ENCODE assay signal across 8 mouse cellular contexts in the genomic region with DNA sequence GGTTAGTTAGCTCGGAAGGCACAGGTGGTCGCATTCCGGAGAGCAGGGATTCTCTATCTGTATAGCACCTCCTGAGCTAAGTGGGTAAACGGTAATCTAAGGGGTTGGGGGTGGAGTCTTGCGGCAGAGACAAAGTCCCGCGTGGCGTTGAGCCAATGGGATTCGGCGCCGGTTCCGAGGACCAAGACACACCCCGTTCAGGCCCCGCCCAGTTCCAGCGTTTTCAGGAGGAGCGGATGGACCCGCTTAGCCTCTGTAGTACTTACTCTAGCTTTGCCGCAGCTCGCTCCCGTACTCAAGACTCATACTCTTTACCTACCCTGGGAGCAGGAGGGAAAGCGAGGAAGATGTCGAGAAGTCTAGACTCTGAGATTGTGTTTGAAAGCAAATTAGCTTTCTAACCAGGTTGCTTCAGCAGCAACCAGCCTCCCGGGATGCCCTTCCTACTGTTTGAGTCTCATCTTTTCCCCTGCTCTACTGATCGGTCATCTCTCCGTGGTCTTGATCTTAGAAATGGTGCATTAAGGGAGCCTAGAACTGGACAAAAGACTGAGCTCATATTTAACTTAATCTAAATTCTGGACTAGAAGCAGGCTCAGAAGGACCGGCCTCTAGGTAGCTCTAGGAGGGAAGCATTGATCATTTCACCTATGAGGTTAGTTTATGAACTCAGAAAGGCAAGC. TPM values are rescaled to one million over a fixed set of nuclear protein-coding genes. Genes with fewer than 3 reads are reported as not detected.
DNase-seq lines count a peak whose midpoint lies in the region; ATAC-seq and TF ChIP-seq lines count a peak whose summit lies in the region.

No protein-coding gene starts in this region.

- peaks cover 15% of the 10 kb centered on the region for H3K4me1 ChIP-seq in heart, embryonic 15.5 days (replicated peaks)

- no peak overlapping the region for H3K27ac ChIP-seq in heart, embryonic 15.5 days
- peak overlapping the region; percentile 29; the same call in 1 of the 2 replicates for H3K27ac ChIP-seq in layer of hippocampus, adult 2 months

- H3K4me2 ChIP-seq in heart, embryonic 15.5 days = no peak overlapping the region

- H3K36me3 ChIP-seq in heart, embryonic 15.5 days = no peaks in the 10 kb centered on the region

- TF ChIP-seq CTCF in layer of hippocampus, adult 2 months (conservative IDR thresholded peaks at IDR 0.05) = no peak

- H3K27me3 ChIP-seq in heart, embryonic 15.5 days = peaks cover 70% of the 10 kb centered on the region

- H3K4me3 ChIP-seq in heart, embryonic 15.5 days = peak overlapping the region; percentile 10; the same call in 1 of the 2 replicates
- peak overlapping the region; percentile 68 for H3K4me3 ChIP-seq in layer of hippocampus, adult 2 months

- H3K9ac ChIP-seq in heart, embryonic 15.5 days = no peak overlapping the region

- H3K9me3 ChIP-seq in heart, embryonic 15.5 days (replicated peaks) = no peaks in the 10 kb centered on the region

- 4% methylated on average over 26 of the region's 26 CpGs for WGBS in heart, embryonic 15.5 days

- DNase-seq in spleen, postnatal 4 days (ENCODE audit: low spot score in 2 of 2) = peak; percentile 67 to 78
- DNase-seq in spleen, adult 18-20 months = no peak
- DNase-seq in cerebellum, postnatal 25 days = peak; percentile 80 to 90
- peak in 1 of 2 experiments; percentile 60 for DNase-seq in layer of hippocampus, adult 2 months (ENCODE audit: low spot score in 2 of 2)
- DNase-seq in right cerebral cortex, postnatal 14 days = peak; percentile 87
- no peak for DNase-seq in gastrocnemius, postnatal 4 days (ENCODE audit: low spot score in 2 of 2)

- 0 out of 2 replicates have a peak, but pooled peaks have one; percentile 8 for ATAC-seq in heart, embryonic 15.5 days (replicated peaks; ENCODE audit: insufficient number of reproducible peaks, insufficient read depth, low FRiP score, low read depth)
- peak; percentile 47 for ATAC-seq in megakaryocyte, adult 5-6 weeks (ENCODE audit: poor library complexity, severe bottlenecking)

RNA-seq across cellular contexts. Expression of gene Rtbdn, which starts 2.2 kb away (rescaled TPM):
- polyA plus RNA-seq in heart, embryonic 15.5 days (2015; fragmentation: Nextera tagmentation; extraction: Ambion mirVana) = 0.26 TPM in 1 of 2 replicates, not detected in the other
- 1 to 10 TPM; 1.1 TPM for total RNA-seq in layer of hippocampus, adult 2 months (2021)
- total RNA-seq in megakaryocyte, adult 5-6 weeks (2015) = not detected in 2 replicates
- total RNA-seq in megakaryocyte, adult 5-6 weeks (2017) = not detected in 2 replicates
- total RNA-seq in gastrocnemius, postnatal 4 days (2021) = not detected

RNA-seq across cellular contexts. Expression of gene Mast1, which starts 7.5 kb away (rescaled TPM):
- 0.09 and 0.41 TPM in 2 replicates for polyA plus RNA-seq in heart, embryonic 15.5 days (2015; fragmentation: Nextera tagmentation; extraction: Ambion mirVana)
- total RNA-seq in layer of hippocampus, adult 2 months (2021) = 10 to 100 TPM; 78.9 to 85.5 TPM
- 0.02 TPM in 1 of 2 replicates, not detected in the other for total RNA-seq in megakaryocyte, adult 5-6 weeks (2015)
- 0.07 and 0.08 TPM in 2 replicates for total RNA-seq in megakaryocyte, adult 5-6 weeks (2017)
- under 1 TPM in 1 of 2 experiments, not detected in 1; 0.07 TPM for total RNA-seq in gastrocnemius, postnatal 4 days (2021)

RNA-seq across cellular contexts. Expression of gene Gm49661, which starts 24.6 kb away (rescaled TPM):
- polyA plus RNA-seq in heart, embryonic 15.5 days (2015; fragmentation: Nextera tagmentation; extraction: Ambion mirVana) = not detected in 2 replicates
- total RNA-seq in layer of hippocampus, adult 2 months (2021) = not detected
- 3.2 TPM in 1 of 2 replicates, not detected in the other for total RNA-seq in megakaryocyte, adult 5-6 weeks (2015)
- not detected in 2 replicates for total RNA-seq in megakaryocyte, adult 5-6 weeks (2017)
- total RNA-seq in gastrocnemius, postnatal 4 days (2021) = 1 to 10 TPM in 1 of 2 experiments, not detected in 1; 2.0 TPM

RNA-seq across cellular contexts. Expression of gene Prdx2, which starts 24.8 kb away (rescaled TPM):
- polyA plus RNA-seq in heart, embryonic 15.5 days (2015; fragmentation: Nextera tagmentation; extraction: Ambion mirVana) = 596 and 644 TPM in 2 replicates
- total RNA-seq in layer of hippocampus, adult 2 months (2021) = 100 to 1,000 TPM; 323 to 345 TPM
- 180 and 184 TPM in 2 replicates for total RNA-seq in megakaryocyte, adult 5-6 weeks (2015)
- total RNA-seq in megakaryocyte, adult 5-6 weeks (2017) = 230 and 256 TPM in 2 replicates
- 100 to 1,000 TPM; 317 to 327 TPM for total RNA-seq in gastrocnemius, postnatal 4 days (2021)

RNA-seq across cellular contexts. Expression of gene Rnaseh2a, which starts 24.9 kb away (rescaled TPM):
- polyA plus RNA-seq in heart, embryonic 15.5 days (2015; fragmentation: Nextera tagmentation; extraction: Ambion mirVana) = 62.9 and 83.7 TPM in 2 replicates
- 10 to 100 TPM; 43.0 to 46.9 TPM for total RNA-seq in layer of hippocampus, adult 2 months (2021)
- 56.8 and 75.8 TPM in 2 replicates for total RNA-seq in megakaryocyte, adult 5-6 weeks (2015)
- total RNA-seq in megakaryocyte, adult 5-6 weeks (2017) = 41.1 and 49.0 TPM in 2 replicates
- total RNA-seq in gastrocnemius, postnatal 4 days (2021) = 10 to 100 TPM; 38.7 to 45.2 TPM

Comparison
In these comparisons a context has a peak if more than half of its experiments do, and no peak if none do; other contexts are left out.
1. DNase-seq: peak in spleen, postnatal 4 days (2 of 2), cerebellum, postnatal 25 days (2 of 2) and right cerebral cortex, postnatal 14 days (single experiment); none in spleen, adult 18-20 months (0 of 2) and gastrocnemius, postnatal 4 days (0 of 2).
2. RNA of gene Mast1, which starts 7.5 kb away (total RNA-seq): 78.9 to 85.5 TPM in layer of hippocampus, adult 2 months; 0.07 TPM in gastrocnemius, postnatal 4 days and 0.02 to 0.08 TPM in megakaryocyte, adult 5-6 weeks; every median in the first group is over 10 times any median in the second.